ENCODE assay signal across 18 mouse cellular contexts in genomic region chr11:18942990-18943389, GRCm38 (mm10).
"Had no signal": no experiment of that assay in that cellular context is flagged by ENCODE, and none has a peak within 500 bp of the region (broad histone marks: within the 10 kb centered on the region; RNA-seq: fewer than 3 reads in every experiment).

No protein-coding gene starts in this region.

- H3K36me3 ChIP-seq: limb, embryonic 13.5 days; liver, embryonic 12.5 days; liver, embryonic 15.5 days; midbrain, embryonic 12.5 days; midbrain, embryonic 15.5 days; neural tube, embryonic 12.5 days had no signal

- H3K9me3 ChIP-seq: limb, embryonic 10.5 days; limb, embryonic 13.5 days; liver, embryonic 12.5 days; liver, embryonic 15.5 days; lung, embryonic 15.5 days; megakaryocyte, embryonic 14.5 days; midbrain, embryonic 12.5 days; midbrain, embryonic 15.5 days; neural tube, embryonic 12.5 days had no signal

- H3K4me2 ChIP-seq: limb, embryonic 13.5 days; liver, embryonic 12.5 days; liver, embryonic 15.5 days; lung, embryonic 15.5 days; midbrain, embryonic 12.5 days; midbrain, embryonic 15.5 days; neural tube, embryonic 12.5 days had no signal

- DNase-seq: kidney, adult 2 months; kidney, postnatal 25 days; layer of hippocampus, adult 9-11 months; liver; thymus, postnatal 25 days had no signal

- H3K27ac ChIP-seq: kidney, postnatal 0 days; layer of hippocampus, adult 2 months; limb, embryonic 10.5 days; limb, embryonic 13.5 days; liver, embryonic 12.5 days; liver, embryonic 15.5 days; lung, embryonic 15.5 days; macrophage; midbrain, embryonic 12.5 days; midbrain, embryonic 15.5 days; neural tube, embryonic 12.5 days had no signal

- H3K9ac ChIP-seq: limb, embryonic 13.5 days; liver, embryonic 12.5 days; liver, embryonic 15.5 days; lung, embryonic 15.5 days; midbrain, embryonic 12.5 days; midbrain, embryonic 15.5 days; neural tube, embryonic 12.5 days had no signal

- ATAC-seq: intestine, embryonic 16.5 days; liver, embryonic 12.5 days; midbrain, embryonic 15.5 days had no signal

- H3K4me1 ChIP-seq: liver, embryonic 15.5 days had no signal

- H3K4me3 ChIP-seq: layer of hippocampus, adult 2 months; limb, embryonic 10.5 days; limb, embryonic 13.5 days; liver, embryonic 12.5 days; liver, embryonic 15.5 days; lung, embryonic 15.5 days; megakaryocyte, embryonic 14.5 days; midbrain, embryonic 12.5 days; midbrain, embryonic 15.5 days; neural tube, embryonic 12.5 days had no signal

- H3K27me3 ChIP-seq: liver, embryonic 12.5 days; liver, embryonic 15.5 days; lung, embryonic 15.5 days; megakaryocyte, embryonic 14.5 days; midbrain, embryonic 12.5 days; midbrain, embryonic 15.5 days; neural tube, embryonic 12.5 days had no signal
